Comparison of ENCODE assay signal across 8 mouse cellular contexts in genomic region chr3:81037312-81037859, GRCm38 (mm10). TPM values are rescaled to one million over a fixed set of nuclear protein-coding genes. Genes with fewer than 3 reads are reported as not detected.
DNase-seq lines count a peak whose midpoint lies in the region; ATAC-seq and TF ChIP-seq lines count a peak whose summit lies in the region.

No protein-coding gene starts in this region.

- H3K4me3 ChIP-seq in lung, embryonic 14.5 days (ENCODE audit: low read depth, low read length) = peak overlapping the region; percentile 70
- H3K4me3 ChIP-seq in cortical plate, adult 2 months (ENCODE audit: insufficient read depth, low read length) = peak overlapping the region; percentile 93
- H3K4me3 ChIP-seq in heart, embryonic 13.5 days = peak overlapping the region; percentile 86
- H3K4me3 ChIP-seq in kidney, embryonic 15.5 days (replicated peaks) = peak overlapping the region; percentile 82
- H3K4me3 ChIP-seq in liver, embryonic 15.5 days (replicated peaks) = peak overlapping the region; percentile 54
- peak overlapping the region; percentile 84 for H3K4me3 ChIP-seq in neural tube, embryonic 15.5 days (replicated peaks)

- WGBS in lung, embryonic 14.5 days = 2% methylated on average over 34 of the region's 34 CpGs
- under 1% methylated on average over 34 of the region's 34 CpGs for WGBS in heart, embryonic 13.5 days
- WGBS in kidney, embryonic 15.5 days = under 1% methylated on average over 33 of the region's 34 CpGs
- WGBS in liver, embryonic 15.5 days (ENCODE audit: insufficient replicate concordance) = under 1% methylated on average over 34 of the region's 34 CpGs
- under 1% methylated on average over 34 of the region's 34 CpGs for WGBS in neural tube, embryonic 15.5 days

- TF ChIP-seq POLR2A in cortical plate, adult 2 months (IDR thresholded peaks at IDR 0.05; ENCODE audit: extremely low read depth, insufficient read depth, low read length) = no peak

- H3K9ac ChIP-seq in lung, embryonic 14.5 days = peak overlapping the region; percentile 75
- peak overlapping the region; percentile 86 for H3K9ac ChIP-seq in heart, embryonic 13.5 days
- H3K9ac ChIP-seq in kidney, embryonic 15.5 days = peak overlapping the region; percentile 75
- H3K9ac ChIP-seq in liver, embryonic 15.5 days = no peak overlapping the region
- H3K9ac ChIP-seq in neural tube, embryonic 15.5 days (replicated peaks) = peak overlapping the region; percentile 66

- DNase-seq in lung, embryonic 14.5 days = no peak
- no peak for DNase-seq in lung, postnatal 25 days (ENCODE audit: low spot score)
- DNase-seq in urinary bladder, adult 18-20 months (ENCODE audit: low spot score in 2 of 2) = peak; percentile 10 to 46

- ATAC-seq in lung, embryonic 14.5 days (ENCODE audit: insufficient read depth) = peak; percentile 36; the same call in 1 of the 2 replicates
- ATAC-seq in heart, embryonic 13.5 days (ENCODE audit: extremely low read depth, insufficient number of reproducible peaks, low FRiP score, low TSS enrichment) = peak; percentile 28; the same call in 1 of the 2 replicates
- peak; percentile 60 for ATAC-seq in kidney, embryonic 15.5 days (replicated peaks; ENCODE audit: low FRiP score)
- ATAC-seq in liver, embryonic 15.5 days (ENCODE audit: insufficient read depth) = no peak
- peak; percentile 69 for ATAC-seq in neural tube, embryonic 15.5 days (ENCODE audit: low FRiP score)

- no peaks in the 10 kb centered on the region for H3K9me3 ChIP-seq in lung, embryonic 14.5 days (ENCODE audit: low read depth, low read length)
- H3K9me3 ChIP-seq in heart, embryonic 13.5 days = no peaks in the 10 kb centered on the region
- no peaks in the 10 kb centered on the region for H3K9me3 ChIP-seq in kidney, embryonic 15.5 days (replicated peaks)
- H3K9me3 ChIP-seq in liver, embryonic 15.5 days (replicated peaks) = no peaks in the 10 kb centered on the region
- no peaks in the 10 kb centered on the region for H3K9me3 ChIP-seq in neural tube, embryonic 15.5 days (replicated peaks)

- no peaks in the 10 kb centered on the region; the same call in 1 of the 2 replicates for H3K27me3 ChIP-seq in lung, embryonic 14.5 days (ENCODE audit: insufficient read depth, low read length)
- no peaks in the 10 kb centered on the region for H3K27me3 ChIP-seq in heart, embryonic 13.5 days (replicated peaks)
- H3K27me3 ChIP-seq in kidney, embryonic 15.5 days = no peaks in the 10 kb centered on the region
- H3K27me3 ChIP-seq in liver, embryonic 15.5 days = peaks cover 49% of the 10 kb centered on the region
- H3K27me3 ChIP-seq in neural tube, embryonic 15.5 days (replicated peaks) = no peaks in the 10 kb centered on the region

- peak overlapping the region; percentile 94 for H3K27ac ChIP-seq in lung, embryonic 14.5 days (ENCODE audit: low read depth)
- H3K27ac ChIP-seq in cortical plate, adult 2 months (ENCODE audit: insufficient read depth, low read length) = peak overlapping the region; percentile 24
- peak overlapping the region; percentile 83 for H3K27ac ChIP-seq in heart, embryonic 13.5 days (replicated peaks)
- peak overlapping the region; percentile 94 for H3K27ac ChIP-seq in kidney, embryonic 15.5 days
- H3K27ac ChIP-seq in liver, embryonic 15.5 days (replicated peaks) = no peak overlapping the region
- H3K27ac ChIP-seq in neural tube, embryonic 15.5 days (replicated peaks) = peak overlapping the region; percentile 80; the same call in 1 of the 2 replicates

- peak overlapping the region; percentile 91 for H3K4me2 ChIP-seq in lung, embryonic 14.5 days
- H3K4me2 ChIP-seq in heart, embryonic 13.5 days = peak overlapping the region; percentile 93
- H3K4me2 ChIP-seq in kidney, embryonic 15.5 days = peak overlapping the region; percentile 86
- peak overlapping the region; percentile 67 for H3K4me2 ChIP-seq in liver, embryonic 15.5 days
- H3K4me2 ChIP-seq in neural tube, embryonic 15.5 days = peak overlapping the region; percentile 96

- no peak for TF ChIP-seq CTCF in lung, embryonic 14.5 days (IDR thresholded peaks at IDR 0.05; ENCODE audit: low read depth)
- TF ChIP-seq CTCF in cortical plate, adult 2 months (IDR thresholded peaks at IDR 0.05; ENCODE audit: extremely low read depth, insufficient read depth, low read length) = no peak

- H3K36me3 ChIP-seq in lung, embryonic 14.5 days (ENCODE audit: insufficient read depth) = no peaks in the 10 kb centered on the region
- H3K36me3 ChIP-seq in heart, embryonic 13.5 days = no peaks in the 10 kb centered on the region
- H3K36me3 ChIP-seq in kidney, embryonic 15.5 days = no peaks in the 10 kb centered on the region
- H3K36me3 ChIP-seq in liver, embryonic 15.5 days (replicated peaks) = no peaks in the 10 kb centered on the region
- no peaks in the 10 kb centered on the region for H3K36me3 ChIP-seq in neural tube, embryonic 15.5 days

- H3K4me1 ChIP-seq in lung, embryonic 14.5 days (ENCODE audit: insufficient read depth) = 0 out of 2 replicates have a peak, but pooled peaks cover 4% of the 10 kb centered on the region
- peaks cover 2% of the 10 kb centered on the region; the same call in 1 of the 2 replicates for H3K4me1 ChIP-seq in cortical plate, adult 2 months (ENCODE audit: control insufficient read depth, insufficient read depth, low read length)
- peaks cover 23% of the 10 kb centered on the region for H3K4me1 ChIP-seq in heart, embryonic 13.5 days
- H3K4me1 ChIP-seq in kidney, embryonic 15.5 days = peaks cover 18% of the 10 kb centered on the region
- 0 out of 2 replicates have a peak, but pooled peaks cover 3% of the 10 kb centered on the region for H3K4me1 ChIP-seq in liver, embryonic 15.5 days (replicated peaks)
- H3K4me1 ChIP-seq in neural tube, embryonic 15.5 days = peaks cover 20% of the 10 kb centered on the region

RNA-seq across cellular contexts. Expression of gene Pdgfc, which starts 1.2 kb away (rescaled TPM):
- 18.7 and 18.8 TPM in 2 replicates for polyA plus RNA-seq in lung, embryonic 14.5 days (2014; fragmentation: Nextera tagmentation; extraction: Ambion mirVana)
- polyA plus RNA-seq in cortical plate, adult 2 months (2012; rRNA removed) = 4.6 and 4.9 TPM in 2 replicates
- polyA plus RNA-seq in heart, embryonic 13.5 days (2015; fragmentation: Nextera tagmentation; extraction: Ambion mirVana) = 4.5 and 5.0 TPM in 2 replicates
- polyA plus RNA-seq in kidney, embryonic 15.5 days (2015; fragmentation: Nextera tagmentation; extraction: Ambion mirVana) = 30.2 and 30.9 TPM in 2 replicates
- polyA plus RNA-seq in liver, embryonic 15.5 days (2015; fragmentation: Nextera tagmentation; extraction: Ambion mirVana) = 0.51 and 0.64 TPM in 2 replicates
- 4.2 and 5.8 TPM in 2 replicates for polyA plus RNA-seq in neural tube, embryonic 15.5 days (2015; fragmentation: Nextera tagmentation; extraction: Ambion mirVana)

Comparison
In these comparisons a context has a peak if more than half of its experiments do, and no peak if none do; other contexts are left out.
1. DNase-seq: peak in urinary bladder, adult 18-20 months (2 of 2); none in lung, embryonic 14.5 days (single experiment) and lung, postnatal 25 days (single experiment).
2. Peak in every context shown above with its lines, with median percentiles within 50 percentile points of each other: H3K4me2 ChIP-seq and H3K4me3 ChIP-seq.